Mouse (Mus musculus): ENCODE results near the gene Tmem26.
"Not testable (repeated sequence)": the region's sequence is repeated elsewhere in the genome, so short reads cannot be mapped to it uniquely, and the experiment has no call there.

Gene Tmem26

GRCm38 (mm10) chr10:68723568-68724360 is at the start of gene Tmem26:
TSS of gene Tmem26 (plus strand) at chr10:68723646.
- DNase-seq: peak; percentile 46 to 49

- DNase-seq: no peak
Observed at GRCm38 (mm10) chr10:68678678-68679077, 44.8 kb upstream of the Tmem26 start.

- DNase-seq: no peak
Observed at GRCm38 (mm10) chr10:68681233-68681632, 42.2 kb upstream of the Tmem26 start.

GRCm38 (mm10) chr10:68685510-68685909 is 37.9 kb upstream of the Tmem26 start:
- no peak for DNase-seq

GRCm38 (mm10) chr10:68691116-68691515 is 32.3 kb upstream of the Tmem26 start:
- no peak for DNase-seq

- no peak for DNase-seq
Observed at GRCm38 (mm10) chr10:68692401-68692800, 31.0 kb upstream of the Tmem26 start.

GRCm38 (mm10) chr10:68695760-68696336 is 27.6 kb upstream of the Tmem26 start:
- DNase-seq: no peak

GRCm38 (mm10) chr10:68704268-68704667 is 19.2 kb upstream of the Tmem26 start:
- no peak for DNase-seq

- no peak for DNase-seq
Observed at GRCm38 (mm10) chr10:68705471-68706036, 17.9 kb upstream of the Tmem26 start.

GRCm38 (mm10) chr10:68707014-68707852 is 16.2 kb upstream of the Tmem26 start:
- DNase-seq: no peak

GRCm38 (mm10) chr10:68712926-68713325 is 10.5 kb upstream of the Tmem26 start:
- DNase-seq: no peak

- no peak for DNase-seq
Observed at GRCm38 (mm10) chr10:68714302-68714701, 9.1 kb upstream of the Tmem26 start.

GRCm38 (mm10) chr10:68715396-68715795 is 8.1 kb upstream of the Tmem26 start:
- DNase-seq: no peak

- DNase-seq: no peak
Observed at GRCm38 (mm10) chr10:68718375-68718774, 5.1 kb upstream of the Tmem26 start.

GRCm38 (mm10) chr10:68720887-68721400 is 2.5 kb upstream of the Tmem26 start:
- no peak for DNase-seq

GRCm38 (mm10) chr10:68723015-68723414 is 431 bp upstream of the Tmem26 start:
- DNase-seq: peak; percentile 56 to 63

GRCm38 (mm10) chr10:68724361-68724720 is 895 bp downstream of the Tmem26 start:
- peak; percentile 60 to 62 for DNase-seq

GRCm38 (mm10) chr10:68727464-68727863 is 4.0 kb downstream of the Tmem26 start:
- DNase-seq: no peak

- peak in 1 of 2 experiments; percentile 8 for DNase-seq
Observed at GRCm38 (mm10) chr10:68735621-68736020, 12.2 kb downstream of the Tmem26 start.

- DNase-seq: no peak
Observed at GRCm38 (mm10) chr10:68737391-68737790, 13.9 kb downstream of the Tmem26 start.

- DNase-seq: not testable (repeated sequence)
Observed at GRCm38 (mm10) chr10:68738981-68739380, 15.5 kb downstream of the Tmem26 start.

GRCm38 (mm10) chr10:68740251-68740650 is 16.8 kb downstream of the Tmem26 start:
- no peak for DNase-seq

- no peak for DNase-seq
Observed at GRCm38 (mm10) chr10:68750921-68751320, 27.5 kb downstream of the Tmem26 start.

Measured in B cell, adult 2 months (primary cell).